Mouse (Mus musculus) CH12.LX (cell line): ENCODE measurements around the gene A230050P20Rik. TPM values are rescaled to one million over a fixed set of nuclear protein-coding genes. Genes with fewer than 3 reads are reported as not detected.
A peak's percentile ranks its signal among the peaks of the same experiment; 100 is the strongest.
"Not testable (repeated sequence)": the region's sequence is repeated elsewhere in the genome, so short reads cannot be mapped to it uniquely, and the experiment has no call there.

Source experiments
- DNase-seq: peaks from one replicate; pipeline ENCODE4 v3.0.0-alpha.2; 2013; ENCODE audit errors: extremely low read depth
- H3K27ac ChIP-seq: 2 replicates; pipeline ENCODE4 v1.5.1; 2012; ENCODE audit warnings: low read depth, mild to moderate bottlenecking, control low read depth, moderate library complexity; ENCODE audit not compliant: insufficient read depth
- H3K27me3 ChIP-seq: replicated peaks from 2 replicates; pipeline ENCODE3; 2012; ENCODE audit warnings: inconsistent platforms
- H3K36me3 ChIP-seq, 2 experiments: replicated peaks in 1 of 2; 2 replicates each; pipeline versions ENCODE3 to v1.6.1; 2012; ENCODE audit warnings: inconsistent platforms in 1 of 2, low read length in 1 of 2, mild to moderate bottlenecking in 1 of 2, mixed read lengths in 1 of 2, moderate library complexity in 1 of 2; ENCODE audit not compliant: control insufficient read depth in 1 of 2, insufficient read depth in 1 of 2
- H3K4me1 ChIP-seq, 2 experiments: 2 replicates each; pipeline ENCODE4 v1.6.1; 2012; ENCODE audit warnings: inconsistent platforms in 1 of 2, moderate library complexity in 1 of 2; ENCODE audit not compliant: insufficient read depth in 2 of 2, control insufficient read depth in 1 of 2
- H3K4me2 ChIP-seq: 2 replicates; pipeline ENCODE4 v1.6.1; 2012; ENCODE audit warnings: low read depth, mild to moderate bottlenecking, control low read depth; ENCODE audit not compliant: poor library complexity, insufficient read depth, severe bottlenecking
- H3K4me3 ChIP-seq, 3 experiments: fragments of 150-350 bp in 1 of 3; sonication (generic) in 1 of 3; replicated peaks in 1 of 3; 2 replicates each; pipeline versions ENCODE3 to v1.5.1; 2011 to 2012; ENCODE audit warnings: low read depth in 2 of 3, low read length in 2 of 3, mild to moderate bottlenecking in 2 of 3, moderate library complexity in 2 of 3, control low read depth in 1 of 3, improper control_type of control experiment in 1 of 3, inconsistent platforms in 1 of 3, mixed read lengths in 1 of 3; ENCODE audit not compliant: poor library complexity in 1 of 3
- H3K79me2 ChIP-seq: replicated peaks from 2 replicates; pipeline ENCODE4 v1.6.1; 2012; ENCODE audit warnings: mild to moderate bottlenecking, moderate library complexity; ENCODE audit not compliant: control insufficient read depth, poor library complexity, insufficient read depth, severe bottlenecking; ENCODE audit errors: extremely low read depth
- H3K9ac ChIP-seq: 2 replicates; pipeline ENCODE4 v1.6.1; 2012; ENCODE audit warnings: low read depth, mild to moderate bottlenecking, control low read depth, moderate library complexity; ENCODE audit not compliant: insufficient read depth
- H3K9me3 ChIP-seq: replicated peaks from 2 replicates; pipeline ENCODE3; 2012; ENCODE audit warnings: low read length, inconsistent platforms, mixed read lengths
- BHLHE40 ChIP-seq: IDR thresholded peaks from 2 replicates; pipeline ENCODE4 v1.6.1; 2011; ENCODE audit warnings: mild to moderate bottlenecking, low read depth, low read length, improper control_type of control experiment
- EP300 ChIP-seq: IDR thresholded peaks from 2 replicates; pipeline ENCODE4 v1.6.1; 2011; ENCODE audit warnings: low read length, improper control_type of control experiment
- ETS1 ChIP-seq: conservative IDR thresholded peaks from 2 replicates; pipeline ENCODE4 v1.6.1; 2012; ENCODE audit warnings: low read depth, mild to moderate bottlenecking, inconsistent platforms, low read length, improper control_type of control experiment, moderate library complexity
- IRF4 ChIP-seq: IDR thresholded peaks from 2 replicates; pipeline ENCODE4 v1.6.1; 2014; ENCODE audit warnings: low read depth, mild to moderate bottlenecking, inconsistent platforms, low read length, improper control_type of control experiment
- JUND ChIP-seq: conservative IDR thresholded peaks from 2 replicates; pipeline ENCODE4 v1.6.1; 2011; ENCODE audit warnings: low read depth, low read length, improper control_type of control experiment
- MAFK ChIP-seq: IDR thresholded peaks from 2 replicates; pipeline ENCODE4 v1.6.1; 2011; ENCODE audit warnings: low read length, improper control_type of control experiment; ENCODE audit not compliant: insufficient replicate concordance
- MAZ ChIP-seq: IDR thresholded peaks from 2 replicates; pipeline ENCODE4 v1.6.1; 2012; ENCODE audit warnings: low read depth, mild to moderate bottlenecking, inconsistent platforms, low read length, improper control_type of control experiment, moderate library complexity
- NELFE ChIP-seq: IDR thresholded peaks from 2 replicates; pipeline ENCODE4 v1.6.1; 2011; ENCODE audit warnings: low read depth, low read length, improper control_type of control experiment
- NRF1 ChIP-seq: IDR thresholded peaks from 2 replicates; pipeline ENCODE4 v1.6.1; 2014; ENCODE audit warnings: low read depth, mild to moderate bottlenecking, inconsistent platforms, low read length, improper control_type of control experiment, moderate library complexity
- POLR2AphosphoS2 ChIP-seq: IDR thresholded peaks from 2 replicates; pipeline ENCODE4 v1.6.1; 2011; ENCODE audit warnings: low read depth, low read length, improper control_type of control experiment
- RAD21 ChIP-seq: IDR thresholded peaks from 2 replicates; pipeline ENCODE4 v1.6.1; 2011; ENCODE audit warnings: low read depth, mild to moderate bottlenecking, low read length, improper control_type of control experiment, moderate library complexity
- RCOR1 ChIP-seq: conservative IDR thresholded peaks from 2 replicates; pipeline ENCODE4 v1.6.1; 2012; ENCODE audit warnings: low read depth, mild to moderate bottlenecking, inconsistent platforms, low read length, improper control_type of control experiment
- SMC3 ChIP-seq: IDR thresholded peaks from 2 replicates; pipeline ENCODE4 v1.6.1; 2011; ENCODE audit warnings: low read depth, low read length, improper control_type of control experiment
- TBP ChIP-seq: conservative IDR thresholded peaks from 2 replicates; pipeline ENCODE4 v1.6.1; 2011; ENCODE audit warnings: low read depth, low read length, improper control_type of control experiment
- TCF12 ChIP-seq: IDR thresholded peaks from 2 replicates; pipeline ENCODE4 v1.6.1; 2014; ENCODE audit warnings: low read depth, mild to moderate bottlenecking, inconsistent platforms, low read length, improper control_type of control experiment
- USF1 ChIP-seq: IDR thresholded peaks from 2 replicates; pipeline ENCODE4 v1.6.1; 2014; ENCODE audit warnings: low read depth, mild to moderate bottlenecking, inconsistent platforms, low read length, improper control_type of control experiment
- USF2 ChIP-seq: conservative IDR thresholded peaks from 2 replicates; pipeline ENCODE4 v1.6.1; 2011; ENCODE audit warnings: low read depth, low read length, improper control_type of control experiment
- ZC3H11A ChIP-seq: IDR thresholded peaks from 2 replicates; pipeline ENCODE4 v1.6.1; 2012; ENCODE audit warnings: low read depth, mild to moderate bottlenecking, inconsistent platforms, low read length, improper control_type of control experiment
- dilution Hi-C: fragments of 300-500 bp; cut with MboI; formaldehyde crosslinking; loops from 2 replicates; pipeline ENCODE4 v1.14.3; 2020; ENCODE audit warnings: low sequenced_read_pairs; ENCODE audit not compliant: extremely low pct_unique_long_range_greater_than_20kb, extremely low pct_ligation_motif_present
- in situ Hi-C: fragments of 300-500 bp; cut with MboI; formaldehyde crosslinking; loops from 3 replicates; pipeline ENCODE4 v1.14.3; 2019; ENCODE audit warnings: low sequenced_read_pairs, low pct_ligation_motif_present, low pct_unique_long_range_greater_than_20kb, mixed read lengths
- polyA plus RNA-seq: library from polyadenylated mRNA; unstranded; fragments of >175 nt; gene quantifications from 2 replicates; pipeline ENCODE4 v1.2.1, GENCODE M21; 2012; ENCODE audit warnings: low read depth; ENCODE audit not compliant: insufficient read length
- total RNA-seq, 2 experiments: library from RNA; depleted of rRNA; stranded (reverse); fragments of 300-350 nt in 1 of 2; fragments of >200 nt in 1 of 2; gene quantifications; 2 replicates each; pipeline ENCODE4 v1.2.3; 2012 to 2014

A230050P20Rik gene
- total and polyA plus RNA-seq, 3 experiments, result 3.3 to 25.2 (median 11.0) TPM

GRCm38 (mm10) chr9:20834881-20835280 is 33.6 kb upstream of the A230050P20Rik start:
- Histone ChIP-seq H3K27me3 (peaks cover 50% of the 10 kb centered on the region), H3K27ac (no peak overlapping the region), H3K79me2 (no peaks in the 10 kb centered on the region), H3K36me3 (no peaks in the 10 kb centered on the region), H3K9me3 (no peaks in the 10 kb centered on the region), H3K4me2 (no peak overlapping the region), H3K4me1 (peaks cover 2 to 15% of the 10 kb centered on the region in 2 experiments; a peak in 2 of 4 replicates), H3K9ac (no peak overlapping the region), H3K4me3 (no peak overlapping the region)
- in situ Hi-C loops, result loop anchor here (5.0 kb wide), 1 partner anchor 93 kb away; no protein-coding TSS in a partner anchor
- TF ChIP-seq TBP (0 out of 2 replicates have a peak, but pooled peaks have one; percentile 70), RAD21 (no peak)
- no peak for DNase-seq
- dilution Hi-C loops, result no loop called here

- peaks cover 48% of the 10 kb centered on the region for H3K27me3 ChIP-seq
These were observed 32.9 kb upstream of the A230050P20Rik start for GRCm38 (mm10) chr9:20835431-20835954.

GRCm38 (mm10) chr9:20837184-20837947 is 31.1 kb upstream of the A230050P20Rik start:
- Histone ChIP-seq H3K79me2 (no peaks in the 10 kb centered on the region), H3K9ac (no peak overlapping the region), H3K4me2 (no peak overlapping the region), H3K27me3 (peaks cover 41% of the 10 kb centered on the region), H3K36me3 (no peaks in the 10 kb centered on the region), H3K4me1 (peaks cover 2 to 9% of the 10 kb centered on the region in 2 experiments; a peak in 2 of 4 replicates), H3K27ac (no peak overlapping the region), H3K4me3 (no peak overlapping the region), H3K9me3 (peaks cover 10% of the 10 kb centered on the region)
- in situ Hi-C loops (no loop called here), dilution Hi-C loops (no loop called here)
- DNase-seq, result no peak
- TF ChIP-seq TCF12, result no peak
- TF ChIP-seq POLR2AphosphoS2, result no peak
- TF ChIP-seq MAFK, result no peak
- TF ChIP-seq RAD21, result no peak
- no peak for TF ChIP-seq USF1
- TF ChIP-seq NELFE, result no peak
- TF ChIP-seq SMC3, result no peak
- TF ChIP-seq USF2, result no peak
- TF ChIP-seq ETS1, result no peak
- TF ChIP-seq MAZ, result no peak
- TF ChIP-seq JUND, result no peak
- TF ChIP-seq ZC3H11A, result no peak
- no peak for TF ChIP-seq RCOR1
- TF ChIP-seq NRF1, result no peak

More at GRCm38 (mm10) chr9:20835431-20835954, 32.9 kb upstream of the A230050P20Rik start:
- dilution Hi-C loops, H3K79me2 ChIP-seq, H3K4me3 ChIP-seq, H3K36me3 ChIP-seq, H3K27ac ChIP-seq, H3K4me2 ChIP-seq, H3K9ac ChIP-seq, in situ Hi-C loops, H3K9me3 ChIP-seq: not testable (repeated sequence)
- DNase-seq, result peak; percentile 60
- TF ChIP-seq EP300, result peak; percentile 79
- TF ChIP-seq MAFK, result 0 out of 2 replicates have a peak, but pooled peaks have one; percentile 36
- TF ChIP-seq ETS1, result peak; percentile 72
- 0 out of 2 replicates have a peak, but pooled peaks have one; percentile 41 for TF ChIP-seq BHLHE40
- TF ChIP-seq IRF4, result peak; percentile 72
- peak; percentile 37; the same call in 1 of the 2 replicates for TF ChIP-seq TCF12
- peaks cover 2 to 15% of the 10 kb centered on the region in 2 experiments; a peak in 2 of 4 replicates for H3K4me1 ChIP-seq
